Mouse (Mus musculus) liver, embryonic 15.5 days (tissue): ENCODE measurements around the gene Enpp1. TPM values are rescaled to one million over a fixed set of nuclear protein-coding genes. Genes with fewer than 3 reads are reported as not detected.

ENCODE experiments used
- ATAC-seq: fragments of 200-750 bp; cut with Nextera tagmentation; 2 replicates; pipeline ENCODE4 v1.8.0; 2017; ENCODE audit warnings: moderate number of reproducible peaks, mild to moderate bottlenecking, moderate library complexity; ENCODE audit not compliant: insufficient read depth
- H3K27ac ChIP-seq: fragments of 300-500 bp; sonication (generic); replicated peaks from 2 replicates; pipeline ENCODE4 v1.5.1; 2015; ENCODE audit warnings: mild to moderate bottlenecking, inconsistent platforms
- H3K27me3 ChIP-seq: fragments of 300-500 bp; sonication (generic); 2 replicates; pipeline ENCODE4 v1.6.1; 2015; ENCODE audit warnings: mild to moderate bottlenecking, inconsistent platforms
- H3K36me3 ChIP-seq: fragments of 300-500 bp; sonication (generic); replicated peaks from 2 replicates; pipeline ENCODE4 v1.6.1; 2015; ENCODE audit warnings: moderate library complexity, mild to moderate bottlenecking, inconsistent platforms
- H3K4me1 ChIP-seq: fragments of 300-500 bp; sonication (generic); replicated peaks from 2 replicates; pipeline ENCODE4 v1.6.1; 2015; ENCODE audit warnings: inconsistent platforms
- H3K4me2 ChIP-seq: fragments of 300-500 bp; sonication (generic); 2 replicates; pipeline ENCODE4 v1.6.1; 2015; ENCODE audit warnings: moderate library complexity, mild to moderate bottlenecking, inconsistent platforms
- H3K4me3 ChIP-seq: fragments of 300-500 bp; sonication (generic); replicated peaks from 2 replicates; pipeline ENCODE4 v1.5.1; 2015; ENCODE audit warnings: mild to moderate bottlenecking, inconsistent platforms
- H3K9ac ChIP-seq: fragments of 300-500 bp; sonication (generic); 2 replicates; pipeline ENCODE4 v1.6.1; 2015; ENCODE audit warnings: moderate library complexity, mild to moderate bottlenecking, inconsistent platforms
- H3K9me3 ChIP-seq: fragments of 300-500 bp; sonication (generic); replicated peaks from 2 replicates; pipeline ENCODE4 v1.6.1; 2016; ENCODE audit warnings: inconsistent platforms
- WGBS: fragments of 180-500 bp; shearing (Covaris S2); methylation state at CpG from one replicate; pipeline ENCODE4 v1.1.7; 2015; ENCODE audit warnings: mixed read lengths; ENCODE audit not compliant: insufficient replicate concordance; 5-methylcytosine and 5-hydroxymethylcytosine counted together
- polyA plus RNA-seq: library from polyadenylated mRNA; unstranded; fragments of >200 nt; fragmentation: Nextera tagmentation; extraction: Ambion mirVana; gene quantifications from 2 replicates; pipeline ENCODE4 v1.2.1, GENCODE M21; 2015

The Enpp1 gene
- polyA plus RNA-seq, 1 experiment from 2014 or later: 2.0 TPM

DNA sequence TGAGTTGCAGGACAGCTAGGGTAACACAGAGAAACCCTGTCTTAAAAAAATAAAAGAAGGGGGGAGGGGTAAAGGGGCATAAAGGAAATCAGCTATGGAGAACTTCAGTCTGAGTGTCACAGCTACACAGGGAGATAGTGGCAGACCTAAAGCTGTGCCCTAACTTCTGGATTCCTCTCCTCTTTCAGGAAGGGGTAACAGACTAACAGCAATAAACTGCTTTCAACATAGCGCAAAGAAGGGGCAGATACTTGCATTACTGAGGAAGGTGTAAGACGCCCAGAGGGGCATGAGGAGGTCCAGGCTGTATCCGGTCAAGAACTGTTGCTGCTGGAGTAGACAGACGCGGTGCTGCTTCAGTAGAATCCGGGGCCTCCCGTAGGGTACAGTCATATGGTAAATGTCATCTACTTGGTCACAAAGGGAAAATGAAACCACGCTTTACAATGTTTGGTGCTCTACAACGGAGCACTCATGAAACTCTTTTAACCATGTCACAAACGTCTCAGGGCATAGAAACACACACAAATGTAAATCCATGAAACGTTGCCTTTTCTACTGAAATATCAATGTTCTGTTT, 60.9 kb downstream of the Enpp1 start:
- no peaks in the 10 kb centered on the region for H3K9me3 ChIP-seq
- H3K4me3 ChIP-seq: no peak overlapping the region
- no peak overlapping the region for H3K27ac ChIP-seq
- no peaks in the 10 kb centered on the region for H3K4me1 ChIP-seq
- ATAC-seq: no peak
- H3K27me3 ChIP-seq: no peaks in the 10 kb centered on the region
- WGBS: 76% methylated on average over 11 of the region's 11 CpGs
- H3K4me2 ChIP-seq: no peak overlapping the region
- H3K9ac ChIP-seq: no peak overlapping the region
- H3K36me3 ChIP-seq: no peaks in the 10 kb centered on the region

DNA sequence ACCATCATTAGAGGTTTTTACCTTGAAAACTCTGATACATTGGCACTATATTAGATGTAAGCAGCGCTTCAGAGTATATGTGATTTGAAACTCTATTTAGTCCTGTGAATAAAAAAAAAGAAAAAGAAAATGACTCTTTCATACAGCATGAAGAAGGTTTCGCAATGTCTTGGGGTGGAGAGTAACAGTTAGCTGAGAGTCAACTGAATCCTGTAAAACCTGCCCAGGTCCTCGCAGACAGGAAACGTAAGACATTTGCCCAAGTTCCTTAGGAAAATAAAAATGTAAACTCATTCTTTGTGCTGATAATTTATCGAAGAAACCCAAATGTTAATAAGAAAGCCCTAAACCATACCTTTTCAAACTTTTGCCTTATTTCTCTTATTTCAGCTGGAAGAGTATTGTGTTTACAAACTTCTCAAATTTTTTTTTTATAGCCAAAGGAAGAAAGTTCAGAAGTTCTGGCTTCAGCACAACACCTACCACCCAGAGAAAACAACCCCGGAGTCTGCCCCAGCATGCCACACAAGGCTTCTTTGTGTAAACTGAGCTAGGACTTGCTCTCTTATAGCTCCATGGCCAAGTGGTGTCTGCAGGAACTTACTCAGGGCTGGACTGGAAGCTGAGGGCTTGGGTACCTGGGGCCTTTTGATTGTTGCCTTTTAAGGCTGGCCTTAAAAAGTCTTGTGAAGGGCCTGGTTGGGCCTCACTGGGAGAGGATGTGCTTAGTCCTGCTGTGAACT, 63.8 kb downstream of the Enpp1 start:
- Histone ChIP-seq H3K9ac (no peak overlapping the region), H3K4me3 (no peak overlapping the region), H3K27ac (no peak overlapping the region), H3K9me3 (no peaks in the 10 kb centered on the region), H3K27me3 (no peaks in the 10 kb centered on the region), H3K4me1 (no peaks in the 10 kb centered on the region), H3K4me2 (no peak overlapping the region), H3K36me3 (no peaks in the 10 kb centered on the region)
- WGBS: 65% methylated on average over 6 of the region's 6 CpGs
- ATAC-seq: no peak

DNA sequence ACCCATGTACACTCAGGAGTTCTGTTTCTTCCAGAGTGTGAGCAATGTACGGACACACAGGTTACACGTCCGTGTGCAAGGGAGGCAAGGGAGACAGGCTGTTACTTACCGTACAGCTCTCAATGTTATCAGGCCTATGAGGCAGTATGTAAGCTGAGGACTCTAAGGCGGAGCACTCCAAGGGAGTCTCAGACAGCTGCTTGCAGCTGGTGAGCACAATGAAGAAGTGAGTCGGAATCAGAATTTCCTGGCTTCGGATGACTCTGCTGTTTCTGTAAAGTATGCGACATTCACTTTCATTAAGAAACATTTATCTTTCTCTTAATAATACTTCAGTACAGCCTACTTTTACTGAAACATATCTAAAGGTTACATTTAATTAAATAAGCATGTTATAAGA, 66.8 kb downstream of the Enpp1 start:
- Histone ChIP-seq H3K36me3 (no peaks in the 10 kb centered on the region), H3K9me3 (no peaks in the 10 kb centered on the region), H3K4me2 (no peak overlapping the region), H3K27me3 (no peaks in the 10 kb centered on the region), H3K27ac (no peak overlapping the region), H3K4me3 (no peak overlapping the region), H3K4me1 (no peaks in the 10 kb centered on the region), H3K9ac (no peak overlapping the region)
- ATAC-seq: no peak
- WGBS: 76% methylated on average over 8 of the region's 8 CpGs

DNA sequence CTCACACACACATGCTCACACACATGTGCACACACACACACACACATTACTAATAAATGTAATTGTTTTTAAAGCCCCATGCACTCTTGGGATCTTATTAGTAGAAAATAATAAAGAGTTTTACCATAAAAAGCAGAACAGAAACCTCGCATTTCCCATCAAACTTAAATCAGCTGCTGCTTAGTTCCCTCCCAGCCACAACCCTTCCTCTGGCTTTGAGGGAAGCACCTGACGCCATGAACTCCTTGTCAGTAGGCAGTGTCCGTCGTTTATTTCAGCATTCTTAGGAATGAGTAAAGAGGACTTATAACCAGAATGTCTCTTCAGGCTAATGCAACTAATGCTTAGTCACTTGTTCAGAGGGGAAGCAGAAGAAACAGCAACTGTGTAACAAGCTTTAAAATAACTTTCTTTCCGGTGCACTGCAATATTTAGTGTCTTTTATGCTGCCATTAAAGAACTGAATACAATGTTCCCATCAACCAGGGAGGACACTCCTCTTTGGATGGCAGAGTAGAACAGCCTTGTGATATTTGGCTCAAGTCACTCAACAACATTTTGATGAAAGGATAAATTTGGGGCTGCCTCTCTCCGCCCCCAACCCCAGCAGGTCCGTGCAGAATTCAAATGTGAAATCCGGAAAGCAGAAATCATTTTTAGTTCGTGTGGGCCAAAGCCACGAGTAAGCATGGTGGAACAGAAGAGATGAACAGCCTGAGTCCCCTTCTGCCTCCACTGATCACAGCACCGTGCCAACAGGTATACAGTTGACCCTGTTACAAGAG, 69.0 kb downstream of the Enpp1 start:
- no peak overlapping the region for H3K4me3 ChIP-seq
- no peak for ATAC-seq
- no peak overlapping the region for H3K27ac ChIP-seq
- H3K36me3 ChIP-seq: no peaks in the 10 kb centered on the region
- H3K9ac ChIP-seq: no peak overlapping the region
- H3K4me2 ChIP-seq: no peak overlapping the region
- WGBS: 51% methylated on average over 11 of the region's 11 CpGs
- no peaks in the 10 kb centered on the region for H3K4me1 ChIP-seq
- no peaks in the 10 kb centered on the region for H3K9me3 ChIP-seq
- H3K27me3 ChIP-seq: no peaks in the 10 kb centered on the region

DNA sequence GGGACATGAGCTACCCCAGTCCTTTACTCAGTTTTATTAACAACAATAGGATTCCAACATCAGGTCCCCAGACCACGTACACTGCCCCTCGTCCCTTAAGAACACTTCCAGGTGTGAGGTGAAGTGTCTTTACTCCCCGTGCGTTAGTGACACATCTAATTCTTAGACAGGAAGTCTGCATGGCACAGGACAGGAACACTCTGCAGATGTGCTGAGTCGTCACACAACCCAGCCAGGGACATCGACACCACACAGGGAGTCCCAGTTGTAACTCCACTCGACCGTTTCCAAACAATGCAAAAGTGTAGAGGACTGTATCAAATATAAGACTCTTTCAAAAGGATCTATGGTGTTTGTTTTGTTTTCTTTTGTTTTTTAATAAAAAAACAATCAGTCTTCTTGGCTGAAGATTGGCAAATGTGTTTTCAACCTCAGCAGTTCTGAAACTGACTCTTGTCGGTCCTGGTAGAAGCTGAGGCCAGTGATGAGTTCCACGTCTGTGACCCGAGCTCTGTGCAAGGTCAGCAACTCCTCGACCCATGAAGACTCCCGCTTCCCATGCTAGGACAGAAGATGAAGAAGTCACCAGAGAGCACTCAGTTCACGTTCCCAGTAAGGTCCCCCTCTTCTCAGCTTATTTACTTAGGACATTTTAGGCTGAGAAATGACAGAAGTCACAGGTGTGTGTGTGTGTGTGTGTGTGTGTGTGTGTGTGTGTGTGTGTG, 70.4 kb downstream of the Enpp1 start:
- H3K27me3 ChIP-seq: no peaks in the 10 kb centered on the region
- H3K36me3 ChIP-seq: no peaks in the 10 kb centered on the region
- WGBS: 33% methylated on average over 14 of the region's 14 CpGs
- H3K9ac ChIP-seq: no peak overlapping the region
- no peak for ATAC-seq
- H3K27ac ChIP-seq: no peak overlapping the region
- H3K4me3 ChIP-seq: no peak overlapping the region
- no peaks in the 10 kb centered on the region for H3K9me3 ChIP-seq
- H3K4me2 ChIP-seq: no peak overlapping the region
- no peaks in the 10 kb centered on the region for H3K4me1 ChIP-seq

DNA sequence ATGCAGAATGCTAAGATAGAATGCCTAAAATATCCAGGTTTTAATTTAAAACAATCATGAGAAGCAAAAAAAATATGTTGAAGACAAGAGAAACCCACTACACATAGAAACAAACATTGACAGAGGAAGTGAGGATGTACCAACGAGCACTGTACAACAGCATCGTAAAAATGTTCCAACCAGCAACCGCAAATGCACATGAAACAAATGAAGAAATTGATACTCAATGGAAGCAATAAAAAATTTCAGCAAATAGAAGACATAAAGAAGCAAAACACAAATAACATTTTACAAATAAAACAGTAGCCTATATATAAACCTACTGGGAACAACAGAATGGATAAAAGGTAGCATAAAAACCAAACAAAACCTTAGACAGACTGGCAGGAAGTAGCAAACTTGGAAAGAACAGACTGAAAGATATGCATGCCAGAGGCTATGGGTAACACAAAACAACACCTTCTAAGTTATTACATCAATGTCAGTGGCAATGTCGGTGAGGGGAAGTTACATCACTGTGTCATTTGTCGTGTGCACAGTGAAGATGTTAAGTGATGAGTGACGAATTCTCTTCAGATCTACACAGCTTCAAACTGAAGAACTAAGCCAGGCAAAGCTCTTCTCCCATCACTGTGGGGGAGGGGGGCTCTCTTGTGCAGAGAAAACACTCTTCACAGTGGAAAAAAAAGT, 71.6 kb downstream of the Enpp1 start:
- no peak overlapping the region for H3K9ac ChIP-seq
- H3K4me1 ChIP-seq: peaks cover 9% of the 10 kb centered on the region
- WGBS: 58% methylated on average over 6 of the region's 6 CpGs
- no peaks in the 10 kb centered on the region for H3K36me3 ChIP-seq
- no peak overlapping the region for H3K4me3 ChIP-seq
- H3K4me2 ChIP-seq: no peak overlapping the region
- no peak overlapping the region for H3K27ac ChIP-seq
- no peaks in the 10 kb centered on the region for H3K27me3 ChIP-seq
- H3K9me3 ChIP-seq: no peaks in the 10 kb centered on the region
- ATAC-seq: no peak

DNA sequence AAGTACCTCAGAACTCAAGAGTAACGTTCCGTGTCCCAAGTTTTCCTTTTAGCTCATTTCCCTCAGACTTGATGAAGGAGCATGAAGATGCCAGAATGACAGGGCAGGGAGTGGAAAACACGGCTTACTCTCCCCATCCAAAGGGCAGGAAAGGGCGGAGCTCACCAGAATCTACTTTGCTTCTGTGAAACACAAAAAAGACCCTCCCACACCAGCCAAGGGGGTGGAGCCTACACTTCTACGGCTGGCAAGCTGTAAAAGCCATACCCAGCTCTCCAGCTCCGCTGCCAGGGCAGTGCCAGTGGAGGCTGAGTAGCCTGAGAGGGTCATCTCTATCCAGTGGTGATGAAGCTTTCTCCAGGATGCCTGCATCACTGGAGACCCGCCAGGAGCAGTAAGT, 72.4 kb downstream of the Enpp1 start:
- 50% methylated on average over 7 of the region's 7 CpGs for WGBS
- ATAC-seq: no peak
- Histone ChIP-seq H3K4me2 (no peak overlapping the region), H3K36me3 (no peaks in the 10 kb centered on the region), H3K9ac (no peak overlapping the region), H3K4me1 (peaks cover 16% of the 10 kb centered on the region), H3K27me3 (no peaks in the 10 kb centered on the region), H3K27ac (no peak overlapping the region), H3K9me3 (no peaks in the 10 kb centered on the region), H3K4me3 (no peak overlapping the region)

DNA sequence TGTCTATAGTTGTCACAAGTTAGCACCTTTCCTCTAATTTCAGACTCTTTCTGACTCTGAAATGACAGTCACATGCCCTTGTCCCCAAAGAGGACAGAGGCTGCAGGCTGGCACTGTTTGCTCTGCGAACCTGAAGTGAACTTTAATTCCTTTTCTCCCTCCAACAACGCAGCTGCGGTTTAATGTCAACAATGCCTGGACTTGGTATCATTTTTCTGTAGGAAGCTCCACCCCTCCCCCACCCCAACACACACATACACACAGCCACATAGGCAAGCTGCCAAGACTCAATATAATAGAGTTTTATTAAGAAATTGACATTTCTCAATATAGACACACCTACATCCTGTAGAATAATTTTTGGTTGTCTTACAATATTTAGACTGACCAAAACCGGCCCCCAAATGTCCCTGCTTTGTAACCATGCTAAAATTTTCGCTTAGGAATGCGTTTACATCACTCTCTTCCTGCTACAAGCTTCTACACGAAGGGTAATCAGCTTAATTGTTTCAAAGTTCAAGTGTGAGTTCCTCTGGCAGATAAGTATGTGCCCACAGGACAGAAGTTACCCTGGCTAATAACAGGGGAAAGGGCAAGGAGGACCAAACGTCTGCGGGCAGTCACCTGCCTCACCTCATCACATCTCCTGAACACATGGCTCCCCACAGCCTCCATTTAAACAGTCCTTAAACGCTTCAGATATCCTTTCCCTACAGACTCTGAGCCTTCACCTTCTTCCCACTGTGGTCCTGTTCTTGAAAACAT, 73.5 kb downstream of the Enpp1 start:
- Histone ChIP-seq H3K27me3 (no peaks in the 10 kb centered on the region), H3K27ac (no peak overlapping the region; the same call in 1 of the 2 replicates), H3K4me1 (peaks cover 21% of the 10 kb centered on the region), H3K9ac (no peak overlapping the region), H3K4me2 (no peak overlapping the region), H3K36me3 (no peaks in the 10 kb centered on the region), H3K4me3 (no peak overlapping the region), H3K9me3 (no peaks in the 10 kb centered on the region)
- WGBS: 43% methylated on average over 10 of the region's 10 CpGs
- peak; percentile 32 for ATAC-seq

DNA sequence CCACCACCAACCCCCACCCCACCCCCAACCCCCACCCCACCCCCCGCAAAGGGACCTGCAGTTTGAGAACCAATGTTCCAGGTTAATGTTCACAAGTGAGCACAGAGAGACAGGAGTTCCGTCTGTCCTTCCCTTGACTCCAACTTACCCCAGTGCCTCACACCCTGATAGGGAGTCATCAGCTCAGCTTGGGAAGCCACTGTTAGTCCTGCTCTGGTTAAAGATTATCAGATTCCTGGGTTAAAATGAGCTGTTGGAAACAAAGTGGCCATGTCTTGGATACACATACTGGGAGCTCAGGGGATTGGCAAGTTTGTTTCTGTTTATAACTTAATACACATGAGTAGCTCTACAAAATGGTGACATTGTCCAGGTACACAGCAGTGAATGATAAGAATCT, 75.0 kb downstream of the Enpp1 start:
- Histone ChIP-seq H3K36me3 (no peaks in the 10 kb centered on the region), H3K27me3 (no peaks in the 10 kb centered on the region), H3K4me2 (no peak overlapping the region), H3K9ac (no peak overlapping the region), H3K27ac (peak overlapping the region; percentile 4; the same call in 1 of the 2 replicates), H3K4me1 (peaks cover 21% of the 10 kb centered on the region), H3K9me3 (no peaks in the 10 kb centered on the region), H3K4me3 (no peak overlapping the region)
- no peak; the same call in 1 of the 2 replicates for ATAC-seq
- 62% methylated on average over 2 of the region's 2 CpGs for WGBS

DNA sequence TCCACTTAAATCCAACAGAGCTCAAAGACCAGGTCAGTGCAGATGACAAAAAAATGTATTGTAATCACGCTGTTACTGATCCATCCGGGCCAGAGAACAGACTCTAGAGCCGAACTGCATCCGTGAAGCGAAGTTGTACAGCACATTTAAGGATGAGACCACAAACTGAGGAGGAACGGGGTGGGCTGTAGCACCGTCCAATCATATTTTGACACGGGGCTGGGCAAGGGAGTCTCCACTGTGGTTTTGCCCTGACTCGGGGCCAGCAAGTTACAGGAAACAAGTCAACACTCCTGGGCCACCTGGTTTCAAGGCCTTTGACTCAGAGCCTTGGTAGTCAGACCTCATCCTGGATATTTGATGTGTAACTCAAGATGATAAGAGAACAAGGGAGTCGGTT, 76.1 kb downstream of the Enpp1 start:
- no peak for ATAC-seq
- Histone ChIP-seq H3K27ac (no peak overlapping the region), H3K9ac (no peak overlapping the region), H3K9me3 (no peaks in the 10 kb centered on the region), H3K4me2 (peak overlapping the region; percentile 15), H3K27me3 (no peaks in the 10 kb centered on the region), H3K4me3 (no peak overlapping the region), H3K36me3 (no peaks in the 10 kb centered on the region), H3K4me1 (peaks cover 21% of the 10 kb centered on the region)
- 28% methylated on average over 10 of the region's 10 CpGs for WGBS
